Mouse (Mus musculus): ENCODE results near the gene 9130213A22Rik. TPM values are rescaled to one million over a fixed set of nuclear protein-coding genes. Genes with fewer than 3 reads are reported as not detected.
A peak's percentile ranks its signal among the peaks of the same experiment; 100 is the strongest.

9130213A22Rik gene
- polyA plus RNA-seq, 1 experiment from 2014 or later = 0.29 TPM

GRCm38 (mm10) chr11:69111051-69111810 lies 11.2 kb downstream of the 9130213A22Rik start:
- Histone ChIP-seq H3K4me2 (replicated peaks) (peak overlapping the region; percentile 58), H3K4me1 (replicated peaks) (0 out of 2 replicates have a peak, but pooled peaks cover 11% of the 10 kb centered on the region), H3K9ac (peak overlapping the region; percentile 29; the same call in 1 of the 2 replicates), H3K9me3 (no peaks in the 10 kb centered on the region), H3K27me3 (replicated peaks) (no peaks in the 10 kb centered on the region), H3K27ac (no peak overlapping the region), H3K36me3 (peaks cover 25% of the 10 kb centered on the region), H3K4me3 (replicated peaks) (peak overlapping the region; percentile 37)
- ATAC-seq = peak; percentile 18; the same call in 1 of the 2 replicates
- WGBS = 10% methylated on average over 21 of the region's 21 CpGs

- H3K9me3 ChIP-seq = no peaks in the 10 kb centered on the region
- peak overlapping the region; percentile 37 for H3K4me3 ChIP-seq (replicated peaks)
- H3K27me3 ChIP-seq (replicated peaks) = no peaks in the 10 kb centered on the region
- ATAC-seq = peak; percentile 81
- peak overlapping the region; percentile 29; the same call in 1 of the 2 replicates for H3K9ac ChIP-seq
- WGBS = 1% methylated on average over 30 of the region's 30 CpGs
- 0 out of 2 replicates have a peak, but pooled peaks cover 11% of the 10 kb centered on the region for H3K4me1 ChIP-seq (replicated peaks)
- peak overlapping the region; percentile 58 for H3K4me2 ChIP-seq (replicated peaks)
- peaks cover 33% of the 10 kb centered on the region for H3K36me3 ChIP-seq
- 0 out of 2 replicates have a peak overlapping the region, but pooled peaks have one; percentile 11 for H3K27ac ChIP-seq
Measured at GRCm38 (mm10) chr11:69110319-69111046, 11.9 kb downstream of the 9130213A22Rik start.

GRCm38 (mm10) chr11:69109032-69109900 lies 13.1 kb downstream of the 9130213A22Rik start:
- no peak overlapping the region for H3K9ac ChIP-seq
- H3K9me3 ChIP-seq = no peaks in the 10 kb centered on the region
- peaks cover 43% of the 10 kb centered on the region for H3K36me3 ChIP-seq
- 84% methylated on average over 13 of the region's 13 CpGs for WGBS
- no peak overlapping the region for H3K4me3 ChIP-seq (replicated peaks)
- no peak overlapping the region for H3K27ac ChIP-seq
- no peak overlapping the region for H3K4me2 ChIP-seq (replicated peaks)
- no peak for ATAC-seq
- H3K27me3 ChIP-seq (replicated peaks) = no peaks in the 10 kb centered on the region
- 0 out of 2 replicates have a peak, but pooled peaks cover 11% of the 10 kb centered on the region for H3K4me1 ChIP-seq (replicated peaks)

- H3K4me2 ChIP-seq (replicated peaks) = no peak overlapping the region
- no peak for ATAC-seq
- H3K9ac ChIP-seq = no peak overlapping the region
- H3K36me3 ChIP-seq = peaks cover 53% of the 10 kb centered on the region
- no peak overlapping the region for H3K27ac ChIP-seq
- H3K27me3 ChIP-seq (replicated peaks) = no peaks in the 10 kb centered on the region
- H3K9me3 ChIP-seq = no peaks in the 10 kb centered on the region
- 0 out of 2 replicates have a peak, but pooled peaks cover 11% of the 10 kb centered on the region for H3K4me1 ChIP-seq (replicated peaks)
- no peak overlapping the region for H3K4me3 ChIP-seq (replicated peaks)
- 92% methylated on average over 9 of the region's 9 CpGs for WGBS
Measured at GRCm38 (mm10) chr11:69108223-69108622, 14.2 kb downstream of the 9130213A22Rik start.

- Histone ChIP-seq H3K9ac (no peak overlapping the region), H3K27me3 (replicated peaks) (no peaks in the 10 kb centered on the region), H3K4me1 (replicated peaks) (0 out of 2 replicates have a peak, but pooled peaks cover 11% of the 10 kb centered on the region), H3K4me2 (replicated peaks) (no peak overlapping the region), H3K36me3 (peaks cover 58% of the 10 kb centered on the region), H3K4me3 (replicated peaks) (no peak overlapping the region), H3K9me3 (no peaks in the 10 kb centered on the region), H3K27ac (no peak overlapping the region)
- 86% methylated on average over 11 of the region's 11 CpGs for WGBS
- no peak for ATAC-seq
Measured at GRCm38 (mm10) chr11:69107676-69108075, 14.7 kb downstream of the 9130213A22Rik start.

- peaks cover 67% of the 10 kb centered on the region for H3K36me3 ChIP-seq
Measured at GRCm38 (mm10) chr11:69106842-69107241, 15.5 kb downstream of the 9130213A22Rik start.

GRCm38 (mm10) chr11:69106299-69106698 lies 16.1 kb downstream of the 9130213A22Rik start:
- ATAC-seq = no peak
- peaks cover 70% of the 10 kb centered on the region for H3K36me3 ChIP-seq
- H3K9ac ChIP-seq = no peak overlapping the region
- H3K27me3 ChIP-seq (replicated peaks) = no peaks in the 10 kb centered on the region
- 88% methylated on average over 11 of the region's 11 CpGs for WGBS
- no peaks in the 10 kb centered on the region for H3K9me3 ChIP-seq
- no peak overlapping the region for H3K4me3 ChIP-seq (replicated peaks)
- 0 out of 2 replicates have a peak, but pooled peaks cover 11% of the 10 kb centered on the region for H3K4me1 ChIP-seq (replicated peaks)
- no peak overlapping the region for H3K4me2 ChIP-seq (replicated peaks)
- H3K27ac ChIP-seq = no peak overlapping the region

More at GRCm38 (mm10) chr11:69106842-69107241, 15.5 kb downstream of the 9130213A22Rik start:
- Histone ChIP-seq H3K9me3 (no peaks in the 10 kb centered on the region), H3K4me2 (replicated peaks) (no peak overlapping the region), H3K4me3 (replicated peaks) (no peak overlapping the region), H3K4me1 (replicated peaks) (0 out of 2 replicates have a peak, but pooled peaks cover 11% of the 10 kb centered on the region), H3K9ac (no peak overlapping the region), H3K27me3 (replicated peaks) (no peaks in the 10 kb centered on the region), H3K27ac (no peak overlapping the region)
- no peak for ATAC-seq
- WGBS = 88% methylated on average over 11 of the region's 11 CpGs

GRCm38 (mm10) chr11:69105796-69106195 lies 16.6 kb downstream of the 9130213A22Rik start:
- 82% methylated on average over 2 of the region's 2 CpGs for WGBS
- H3K27ac ChIP-seq = no peak overlapping the region
- no peak overlapping the region for H3K9ac ChIP-seq
- no peaks in the 10 kb centered on the region for H3K9me3 ChIP-seq
- no peak overlapping the region for H3K4me2 ChIP-seq (replicated peaks)
- no peaks in the 10 kb centered on the region for H3K27me3 ChIP-seq (replicated peaks)
- no peak for ATAC-seq
- peaks cover 75% of the 10 kb centered on the region for H3K36me3 ChIP-seq
- 0 out of 2 replicates have a peak, but pooled peaks cover 11% of the 10 kb centered on the region for H3K4me1 ChIP-seq (replicated peaks)
- H3K4me3 ChIP-seq (replicated peaks) = no peak overlapping the region

GRCm38 (mm10) chr11:69105227-69105626 lies 17.2 kb downstream of the 9130213A22Rik start:
- H3K9ac ChIP-seq = no peak overlapping the region
- H3K4me3 ChIP-seq (replicated peaks) = no peak overlapping the region
- no peak overlapping the region for H3K27ac ChIP-seq
- ATAC-seq = no peak
- H3K4me2 ChIP-seq (replicated peaks) = no peak overlapping the region
- no peaks in the 10 kb centered on the region for H3K27me3 ChIP-seq (replicated peaks)
- peaks cover 16% of the 10 kb centered on the region for H3K4me1 ChIP-seq (replicated peaks)
- 93% methylated on average over 6 of the region's 6 CpGs for WGBS
- H3K36me3 ChIP-seq = peaks cover 79% of the 10 kb centered on the region
- H3K9me3 ChIP-seq = no peaks in the 10 kb centered on the region

GRCm38 (mm10) chr11:69104487-69104886 lies 17.9 kb downstream of the 9130213A22Rik start:
- no peaks in the 10 kb centered on the region for H3K9me3 ChIP-seq
- H3K4me2 ChIP-seq (replicated peaks) = no peak overlapping the region
- H3K27ac ChIP-seq = no peak overlapping the region
- no peak overlapping the region for H3K9ac ChIP-seq
- ATAC-seq = no peak
- no peaks in the 10 kb centered on the region for H3K27me3 ChIP-seq (replicated peaks)
- peaks cover 17% of the 10 kb centered on the region for H3K4me1 ChIP-seq (replicated peaks)
- H3K4me3 ChIP-seq (replicated peaks) = no peak overlapping the region
- H3K36me3 ChIP-seq = peaks cover 79% of the 10 kb centered on the region
- WGBS = 90% methylated on average over 14 of the region's 14 CpGs

GRCm38 (mm10) chr11:69103531-69104435 lies 18.6 kb downstream of the 9130213A22Rik start:
- Histone ChIP-seq H3K27me3 (replicated peaks) (no peaks in the 10 kb centered on the region), H3K9ac (no peak overlapping the region), H3K4me1 (replicated peaks) (peaks cover 20% of the 10 kb centered on the region), H3K4me2 (replicated peaks) (no peak overlapping the region), H3K36me3 (peaks cover 74% of the 10 kb centered on the region), H3K4me3 (replicated peaks) (no peak overlapping the region), H3K27ac (no peak overlapping the region), H3K9me3 (no peaks in the 10 kb centered on the region)
- ATAC-seq = no peak
- 90% methylated on average over 15 of the region's 15 CpGs for whole genome bisulfite sequencing
